Mouse (Mus musculus): ENCODE results near the gene Selenot. TPM values are rescaled to one million over a fixed set of nuclear protein-coding genes. Genes with fewer than 3 reads are reported as not detected.

Selenot gene
- polyA plus RNA-seq, 1 experiment, result 41.4 TPM

- Histone ChIP-seq H3K36me3 (ENCODE audit: control insufficient read depth, insufficient read depth, low read length) (no peaks in the 10 kb centered on the region), H3K4me1 (replicated peaks; ENCODE audit: control insufficient read depth, insufficient read depth, low read length) (no peaks in the 10 kb centered on the region), H3K27me3 (ENCODE audit: control insufficient read depth, insufficient read depth, low read length) (no peaks in the 10 kb centered on the region), H3K4me3 (ENCODE audit: control insufficient read depth, insufficient read depth, low read length) (no peak overlapping the region), H3K27ac (ENCODE audit: control insufficient read depth, insufficient read depth, low read length) (no peak overlapping the region)
- DNase-seq, result no peak
- 92% methylated on average over 2 of the region's 2 CpGs for WGBS
- TF ChIP-seq POLR2A (IDR thresholded peaks at IDR 0.05; ENCODE audit: control insufficient read depth, extremely low read depth, insufficient read depth, low read length, poor library complexity) (no peak), CTCF (IDR thresholded peaks at IDR 0.05; ENCODE audit: borderline replicate concordance, control insufficient read depth, extremely low read depth, insufficient read depth, low read length, poor library complexity) (no peak)
Measured at GRCm38 (mm10) chr3:58631693-58632092, 55.3 kb downstream of the Selenot start.

DNA sequence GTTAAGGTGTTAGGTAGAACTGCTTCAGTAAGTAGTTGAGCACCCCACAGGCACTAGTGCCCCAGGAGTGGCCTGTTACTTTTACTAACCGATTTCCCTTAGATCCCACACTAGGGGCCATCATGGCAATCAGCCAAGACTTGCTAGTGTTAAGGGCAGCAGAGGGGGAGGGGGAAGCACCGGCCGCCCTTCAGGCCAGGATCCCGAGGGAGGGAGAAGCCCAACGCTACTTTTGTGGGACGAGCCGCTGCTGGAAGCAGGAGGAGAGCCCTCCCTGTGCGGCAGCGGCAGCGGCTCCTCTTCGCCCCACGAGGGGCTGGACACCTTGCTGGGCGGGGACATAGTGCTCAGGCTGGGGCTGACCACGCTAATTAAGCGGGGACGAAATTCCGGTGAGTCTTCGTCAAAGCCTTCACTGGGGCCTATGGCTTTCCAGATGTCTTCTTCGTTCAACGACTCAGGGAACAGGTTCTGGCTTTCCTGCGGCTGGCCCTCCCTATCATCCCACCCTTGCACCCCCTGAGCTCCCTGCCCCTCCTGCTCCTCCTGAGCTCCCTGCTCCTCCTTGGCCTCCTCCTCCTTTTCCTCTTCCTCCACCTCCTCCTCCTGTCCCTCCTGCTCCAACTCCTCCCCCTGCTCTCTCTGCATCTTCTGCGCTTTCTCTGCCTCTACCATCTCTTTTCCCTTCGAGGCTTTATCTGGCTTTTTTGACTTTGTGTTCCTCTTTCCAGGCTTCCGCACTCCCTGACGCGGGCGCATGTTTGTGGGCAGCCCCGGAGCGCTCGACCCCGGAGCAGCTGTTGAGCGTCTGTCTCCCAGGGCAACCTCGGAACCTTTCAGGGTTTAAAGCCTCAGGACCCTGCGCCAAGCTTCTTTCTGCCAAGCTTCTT lies 60.2 kb downstream of the Selenot start, which contains the start of gene Erich6:
Gene Erich6, minus strand, starts transcription at position 802 of the 890 bp plus-strand sequence.
- Histone ChIP-seq H3K4me3 (ENCODE audit: control insufficient read depth, insufficient read depth, low read length) (no peak within 1 kb of the TSS), H3K27ac (ENCODE audit: control insufficient read depth, insufficient read depth, low read length) (no peak within 1 kb of the TSS), H3K4me1 (replicated peaks; ENCODE audit: control insufficient read depth, insufficient read depth, low read length) (no peaks in the 10 kb centered on the region), H3K27me3 (ENCODE audit: control insufficient read depth, insufficient read depth, low read length) (no peaks in the 10 kb centered on the region), H3K36me3 (ENCODE audit: control insufficient read depth, insufficient read depth, low read length) (no peaks in the 10 kb centered on the region)
- WGBS, result 2% methylated on average over 34 of the region's 34 CpGs
- DNase-seq, result no peak
- TF ChIP-seq CTCF (IDR thresholded peaks at IDR 0.05; ENCODE audit: borderline replicate concordance, control insufficient read depth, extremely low read depth, insufficient read depth, low read length, poor library complexity) (no peak), POLR2A (IDR thresholded peaks at IDR 0.05; ENCODE audit: control insufficient read depth, extremely low read depth, insufficient read depth, low read length, poor library complexity) (no peak)

Other genes starting within 250 kb of the Selenot start
- 21.4 and 29.7 TPM in 2 replicates for gene Tsc22d2, start 161.9 kb upstream of the Selenot start, polyA plus RNA-seq (2012; rRNA removed)
- 13.0 and 14.1 TPM in 2 replicates for gene Eif2a, start 50.8 kb upstream of the Selenot start, polyA plus RNA-seq (2012; rRNA removed)
- gene Serp1, start 50.7 kb upstream of the Selenot start, polyA plus RNA-seq (2012; rRNA removed), result 33.9 and 38.1 TPM in 2 replicates
- gene Erich6, start 60.6 kb downstream of the Selenot start, polyA plus RNA-seq (2012; rRNA removed), result not detected in 2 replicates
- 19.4 and 29.1 TPM in 2 replicates for gene Siah2, start 115.8 kb downstream of the Selenot start, polyA plus RNA-seq (2012; rRNA removed)
- not detected in 2 replicates for gene Mindy4b-ps, start 245.7 kb downstream of the Selenot start, polyA plus RNA-seq (2012; rRNA removed)

Measured in thymus, adult 2 months (tissue).